Mouse (Mus musculus) embryonic fibroblast, embryonic 13.5 days (primary cell): ENCODE measurements around the gene Maml3.

ENCODE experiments used
- CTCF ChIP-seq: IDR thresholded peaks from 2 replicates; pipeline ENCODE4 v1.5.1; 2011; ENCODE audit warnings: mild to moderate bottlenecking, control low read depth, low read length, moderate library complexity, borderline replicate concordance; ENCODE audit not compliant: insufficient read depth
- POLR2A ChIP-seq: IDR thresholded peaks from 2 replicates; pipeline ENCODE4 v1.6.1; 2011; ENCODE audit warnings: low read depth, mild to moderate bottlenecking, control low read depth, low read length, moderate library complexity

- TF ChIP-seq POLR2A: no peak
- TF ChIP-seq CTCF: no peak
Observed at GRCm38 (mm10) chr3:51965436-51965835, 139.4 kb downstream of the Maml3 start.
